Mouse (Mus musculus) inflammation-experienced regulatory T-cells, adult 6 months (primary cell): Measurements from ENCODE around the gene Immp2l. TPM values are rescaled to one million over a fixed set of nuclear protein-coding genes. Genes with fewer than 3 reads are reported as not detected.
"Not testable (repeated sequence)": the region's sequence is repeated elsewhere in the genome, so short reads cannot be mapped to it uniquely, and the experiment has no call there.

Source experiments
- ATAC-seq: one replicate; pipeline ENCODE4 v1.8.0; 2017
- polyA plus RNA-seq, 3 experiments: library from polyadenylated mRNA; unstranded; fragments of 100-300 nt; shearing (Covaris generic); gene quantifications; one replicate each; pipeline ENCODE4 v1.2.1; 2017

Gene Immp2l
- polyA plus RNA-seq, 3 experiments from 2014 or later: 4.5 to 51.5 (median 30.9) TPM

DNA sequence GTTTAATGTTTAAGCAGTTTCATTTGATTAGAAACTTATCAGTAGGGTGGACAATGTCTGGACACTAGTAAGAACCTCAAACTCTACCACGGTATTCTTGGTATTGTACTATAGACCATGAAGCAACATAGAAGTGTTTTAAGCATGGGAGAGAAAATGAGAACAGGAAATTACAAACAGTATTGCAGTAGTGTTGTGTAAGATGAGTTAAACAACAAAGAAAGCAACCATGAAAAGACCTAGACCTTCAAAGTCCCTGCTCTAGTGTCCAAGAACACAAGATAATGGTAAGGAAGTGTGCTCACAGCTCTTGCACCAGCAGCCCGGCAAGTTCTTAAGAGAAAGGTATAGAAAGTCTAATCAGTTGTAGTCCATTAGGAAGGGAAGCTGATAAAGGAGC lies 700.7 kb downstream of the Immp2l start:
- ATAC-seq: no peak

DNA sequence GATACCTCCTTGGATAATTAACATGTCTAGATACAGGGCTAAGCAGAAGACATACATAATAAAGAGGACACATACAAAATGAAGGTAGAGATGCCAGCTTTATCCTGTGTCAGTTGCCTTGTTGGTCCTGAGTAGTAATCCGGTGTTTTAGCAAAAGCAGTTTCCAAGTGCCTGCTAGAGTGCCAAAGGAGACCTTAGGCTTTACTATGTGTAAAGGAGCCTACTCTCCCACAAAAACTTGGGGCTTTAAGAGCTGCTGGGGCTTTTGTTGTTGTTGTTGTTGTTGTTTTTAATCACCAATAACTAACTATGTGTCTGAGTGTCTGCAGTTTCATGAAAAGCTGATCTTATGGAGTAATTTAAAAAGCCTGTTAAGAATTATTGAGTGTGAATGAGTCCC lies 702.8 kb downstream of the Immp2l start:
- ATAC-seq: no peak

DNA sequence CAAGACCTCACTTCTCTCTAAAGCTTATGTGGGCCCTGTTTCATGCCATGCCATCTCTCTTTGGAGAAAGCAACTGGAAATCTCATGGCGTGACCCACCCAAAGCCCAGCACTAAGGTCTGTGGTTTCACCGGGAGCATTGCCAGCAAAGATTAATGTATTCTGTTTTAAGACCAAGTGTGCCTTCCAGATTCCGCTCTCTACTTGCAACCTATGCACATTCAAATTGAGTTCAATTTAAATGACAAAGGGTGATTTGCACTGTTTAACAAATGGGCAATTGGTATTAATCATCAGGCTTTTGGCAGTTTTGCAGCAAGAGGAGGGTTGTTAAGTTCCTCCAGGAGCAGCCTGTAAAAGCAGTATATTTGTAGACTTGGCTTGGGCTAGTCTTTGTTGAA lies 703.3 kb downstream of the Immp2l start:
- ATAC-seq: no peak

DNA sequence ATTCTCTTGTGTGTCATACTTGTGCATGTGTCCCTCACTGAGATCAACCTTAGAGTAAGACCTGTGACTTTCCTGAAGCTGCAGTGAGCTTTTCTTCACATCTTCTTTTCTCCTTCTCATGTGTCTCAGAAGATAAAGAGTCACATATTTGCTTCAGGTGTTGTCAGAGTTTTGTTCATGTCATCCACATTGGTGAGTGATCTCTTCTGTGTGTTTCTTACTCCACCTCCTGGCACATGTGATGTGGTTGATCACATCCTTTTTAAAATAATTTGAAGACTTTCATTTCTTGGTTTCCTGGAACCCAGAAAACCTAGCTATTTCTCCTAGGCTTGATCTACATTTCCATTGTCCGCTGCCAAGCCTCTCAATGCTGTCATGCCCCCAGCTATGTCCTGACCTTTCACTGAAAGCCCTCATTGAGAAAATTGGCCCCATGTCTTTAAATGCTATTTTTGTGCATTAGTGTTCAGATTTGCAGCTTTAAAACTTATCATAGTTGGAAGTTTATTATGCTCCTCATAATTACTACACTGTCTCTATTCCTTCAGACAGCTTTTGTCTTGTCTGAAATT lies 704.0 kb downstream of the Immp2l start:
- peak; percentile 68 for ATAC-seq

DNA sequence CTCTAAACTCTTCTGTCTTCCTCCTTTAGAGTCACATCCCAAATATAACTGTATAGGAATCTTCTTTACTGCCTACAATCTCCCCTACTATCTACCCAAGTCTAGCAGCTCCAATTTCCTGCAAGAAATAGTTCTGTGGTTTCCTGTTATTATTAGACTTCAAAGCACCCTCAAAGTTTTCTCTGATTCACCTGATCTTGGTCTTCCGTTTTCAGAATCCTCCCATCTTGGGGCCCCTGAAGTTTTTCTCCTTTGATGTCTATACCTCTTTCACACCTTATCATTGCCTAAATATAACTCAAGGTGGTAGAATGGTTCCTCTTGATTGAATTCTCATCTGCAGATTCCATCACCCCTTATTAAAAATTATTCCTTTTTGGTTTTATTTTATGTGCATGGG lies 704.6 kb downstream of the Immp2l start:
- ATAC-seq: peak; percentile 91

DNA sequence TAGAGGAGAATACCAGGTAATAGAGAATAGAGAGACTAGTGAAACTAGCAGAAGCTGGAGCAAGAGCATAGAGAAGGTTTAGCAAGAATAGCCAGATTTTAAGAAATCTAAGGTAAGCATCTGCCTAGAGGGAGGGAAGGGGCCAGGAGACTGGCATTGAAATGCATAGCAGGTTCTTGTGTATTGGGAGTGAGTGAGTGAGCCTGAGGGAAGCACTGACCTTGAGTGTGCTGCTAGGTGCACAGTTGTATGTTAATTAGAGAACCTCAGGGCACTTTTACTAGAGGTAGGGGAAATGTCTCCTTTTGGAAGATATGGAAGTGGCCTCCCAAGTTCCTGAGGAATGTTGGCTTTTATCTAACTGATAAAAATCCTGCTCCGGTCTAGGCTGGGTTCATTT lies 705.9 kb downstream of the Immp2l start:
- no peak for ATAC-seq

DNA sequence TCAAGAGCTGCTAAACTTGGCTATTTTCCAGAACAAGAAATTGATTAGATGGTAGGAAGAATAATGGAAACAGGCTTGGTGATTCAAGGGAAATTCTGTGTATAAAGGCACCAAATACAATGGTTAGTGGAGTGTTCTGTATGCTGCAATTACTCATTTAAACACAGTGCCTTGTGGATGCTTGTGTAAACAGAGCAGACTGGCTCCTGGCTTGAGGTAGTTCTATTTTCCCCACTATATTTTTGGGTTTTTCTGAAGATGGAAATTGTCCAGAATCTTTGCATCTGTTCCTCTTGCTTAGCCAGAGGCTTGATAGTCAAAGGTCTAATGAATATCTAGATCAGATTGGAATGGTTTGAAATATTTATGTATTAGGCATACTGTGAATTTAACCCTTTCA lies 709.3 kb downstream of the Immp2l start:
- ATAC-seq: no peak

DNA sequence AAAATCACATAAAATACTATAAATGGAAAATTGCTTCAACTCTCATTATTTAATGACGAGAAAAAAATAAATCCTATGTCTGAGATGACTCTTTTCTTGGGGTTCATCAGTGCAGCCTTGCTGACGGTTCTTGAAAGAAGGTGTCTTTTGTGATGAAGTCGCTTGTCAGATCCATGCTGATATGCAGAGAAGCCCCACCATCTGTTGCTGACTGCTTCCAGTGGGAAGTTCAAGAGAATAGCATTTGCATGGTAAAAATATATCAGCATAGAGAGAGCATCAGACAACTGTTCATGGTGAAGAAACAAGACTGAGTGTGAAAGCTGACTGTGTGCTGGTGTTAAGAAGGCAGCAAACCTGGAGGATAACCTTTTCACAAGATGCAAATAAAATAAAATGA lies 719.0 kb downstream of the Immp2l start:
- ATAC-seq: no peak

DNA sequence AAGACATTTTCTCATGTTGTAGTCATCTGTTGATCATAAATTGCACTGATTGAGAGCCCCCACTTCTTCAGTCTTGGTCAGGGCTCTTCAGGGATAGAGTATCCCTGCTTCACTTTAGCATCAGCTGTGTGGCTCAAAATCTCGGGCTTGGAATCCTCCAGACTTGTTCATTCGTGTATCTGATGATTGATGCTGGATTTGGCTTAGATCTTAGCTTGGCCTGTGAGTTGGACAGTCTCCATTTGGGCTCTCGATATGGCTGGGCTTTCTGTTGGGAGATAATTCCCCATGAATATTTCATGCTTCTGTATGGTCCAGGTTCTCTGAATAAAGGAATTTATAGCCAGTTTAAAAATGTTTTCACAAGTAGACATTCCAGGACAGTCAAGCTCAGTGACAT lies 739.5 kb downstream of the Immp2l start:
- ATAC-seq: no peak

DNA sequence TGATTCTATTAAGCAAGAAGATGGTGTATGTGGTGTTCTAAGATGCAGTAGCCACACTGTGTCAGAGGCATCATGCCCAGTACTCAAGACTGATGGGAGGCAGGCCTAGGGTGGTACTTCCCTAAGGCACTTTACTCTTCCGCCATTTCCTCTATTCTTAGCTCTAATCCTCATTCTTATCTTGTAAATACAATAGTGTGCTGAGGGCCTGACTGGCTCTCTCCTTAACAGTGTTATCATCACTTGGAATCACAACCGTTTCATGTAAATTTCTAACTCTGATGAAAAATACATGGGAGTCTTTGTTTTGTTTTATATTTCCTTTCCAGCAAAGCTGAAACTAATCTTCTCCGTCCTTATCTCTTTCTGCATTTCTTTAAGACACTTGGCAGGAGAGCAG lies 750.1 kb downstream of the Immp2l start:
- ATAC-seq: no peak

DNA sequence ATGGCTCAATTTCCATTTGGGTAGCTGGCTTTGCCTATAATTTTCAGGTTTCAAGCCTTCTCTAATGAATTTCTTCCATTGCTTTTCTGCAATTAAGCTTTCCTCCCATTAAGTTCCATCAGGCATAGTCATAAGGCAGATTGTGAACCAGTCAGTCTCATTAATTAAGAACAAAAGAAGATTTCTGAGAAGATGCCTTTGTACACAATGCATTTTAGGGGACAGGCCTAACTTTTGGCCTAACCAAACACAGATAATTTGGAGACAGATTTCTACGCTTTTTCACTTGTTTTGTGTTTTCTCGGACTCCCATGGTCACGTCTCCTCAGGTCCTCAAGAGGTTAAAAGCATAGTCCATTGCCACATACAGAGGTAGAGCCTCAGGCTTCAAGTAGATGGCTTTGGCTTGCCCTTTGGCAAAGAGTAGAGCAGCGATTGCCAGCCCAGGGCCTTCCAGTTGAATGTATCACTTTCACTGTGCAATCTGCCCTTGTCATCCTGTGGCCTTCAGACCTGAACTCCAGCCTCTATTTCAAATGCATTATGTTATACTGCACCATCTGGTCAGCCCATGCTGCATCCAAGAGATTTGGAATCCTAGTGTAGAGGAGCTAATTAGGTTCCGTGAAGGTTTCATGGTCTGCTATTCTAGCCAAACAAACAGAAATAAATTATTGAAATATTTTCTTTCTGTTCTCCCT lies 750.9 kb downstream of the Immp2l start:
- no peak for ATAC-seq

DNA sequence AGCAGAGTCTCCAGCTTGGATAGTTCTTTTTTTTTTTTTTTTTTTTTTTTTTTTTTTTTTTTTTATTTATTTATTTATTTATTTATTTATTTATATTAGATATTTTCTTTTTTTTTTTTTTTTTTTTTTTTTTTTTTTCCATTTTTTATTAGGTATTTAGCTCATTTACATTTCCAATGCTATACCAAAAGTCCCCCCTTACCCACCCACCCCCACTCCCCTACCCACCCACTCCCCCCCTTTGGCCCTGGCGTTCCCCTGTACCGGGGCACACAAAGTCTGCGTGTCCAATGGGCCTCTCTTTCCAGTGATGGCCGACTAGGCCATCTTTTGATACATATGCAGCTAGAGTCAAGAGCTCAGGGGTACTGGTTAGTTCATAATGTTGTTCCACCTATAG lies 753.9 kb downstream of the Immp2l start:
- not testable (repeated sequence) for ATAC-seq

DNA sequence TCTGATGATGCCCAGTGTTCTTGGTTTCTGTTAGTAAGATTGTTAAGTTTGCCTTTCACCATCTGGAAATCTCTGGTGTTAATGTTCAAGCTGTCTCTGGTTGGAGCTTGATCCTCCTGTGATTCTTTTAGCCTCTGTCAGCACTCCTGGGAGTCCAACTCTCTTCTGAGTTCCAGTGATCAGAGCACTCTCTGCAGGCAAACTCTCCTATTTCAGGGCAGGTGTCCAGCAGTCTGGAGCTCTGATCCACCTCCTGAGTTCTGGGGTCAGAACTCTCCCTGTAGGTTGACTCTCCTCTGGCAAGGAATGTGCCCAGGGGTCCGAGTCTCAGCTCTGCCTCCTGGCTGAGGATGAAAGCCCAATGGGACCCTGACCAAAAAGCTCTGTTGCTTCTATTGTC lies 769.8 kb downstream of the Immp2l start:
- ATAC-seq: not testable (repeated sequence)

DNA sequence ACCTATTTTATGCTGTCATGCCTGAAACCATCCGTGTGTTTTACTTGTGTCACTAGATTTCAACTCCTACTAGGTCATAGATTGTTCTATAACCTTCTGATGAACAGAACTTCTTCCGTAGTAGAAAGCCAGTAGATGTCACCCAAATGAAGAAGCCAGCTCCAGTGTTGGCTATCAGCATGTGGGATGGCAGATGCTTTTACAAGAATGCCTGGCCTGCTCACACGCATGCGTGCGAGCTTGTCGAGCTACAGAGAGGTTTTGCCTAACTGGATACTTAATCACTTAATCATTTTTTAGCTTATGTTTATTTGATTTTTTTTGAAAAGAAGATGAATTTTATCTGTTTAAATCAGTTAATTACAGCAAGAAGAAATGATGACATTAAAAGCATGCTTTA lies 805.6 kb downstream of the Immp2l start:
- no peak for ATAC-seq

DNA sequence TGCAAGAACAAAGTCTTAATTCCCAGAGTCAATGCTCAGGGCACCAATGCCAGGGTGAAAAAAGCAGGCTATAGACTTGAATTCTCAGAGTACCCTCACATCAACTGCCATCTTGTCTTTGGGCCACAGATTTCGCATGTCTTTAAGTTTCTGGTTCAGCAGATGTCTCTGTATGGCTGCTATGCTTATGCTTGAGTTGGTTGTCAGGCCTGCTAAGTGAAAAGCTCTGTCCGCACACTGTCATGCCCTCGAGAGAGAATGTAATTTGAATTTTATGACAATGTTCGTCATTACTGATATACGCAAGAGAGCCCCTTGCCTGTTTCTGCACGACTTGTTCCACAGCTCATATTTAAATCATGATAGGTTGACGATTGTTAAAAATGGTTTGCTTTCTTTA lies 807.8 kb downstream of the Immp2l start:
- no peak for ATAC-seq

DNA sequence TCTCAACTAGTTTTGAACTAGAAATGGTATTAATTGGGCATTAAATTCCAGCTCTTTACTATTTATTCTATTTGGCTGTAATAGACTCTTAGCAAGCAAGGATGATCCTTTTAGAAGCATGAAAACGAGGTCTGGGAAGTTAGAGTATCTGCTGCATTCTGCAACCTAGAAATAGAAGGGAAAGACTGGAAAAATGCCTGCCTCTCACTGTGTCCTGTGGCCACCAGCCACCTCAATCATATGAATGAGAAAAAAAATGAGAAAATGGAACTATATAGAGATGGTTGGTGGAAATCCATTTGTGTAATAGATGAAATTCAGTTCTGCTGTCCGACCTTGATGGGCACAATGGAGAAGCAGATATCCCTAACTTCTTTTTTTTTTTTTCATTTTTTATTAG lies 810.8 kb downstream of the Immp2l start:
- no peak for ATAC-seq

DNA sequence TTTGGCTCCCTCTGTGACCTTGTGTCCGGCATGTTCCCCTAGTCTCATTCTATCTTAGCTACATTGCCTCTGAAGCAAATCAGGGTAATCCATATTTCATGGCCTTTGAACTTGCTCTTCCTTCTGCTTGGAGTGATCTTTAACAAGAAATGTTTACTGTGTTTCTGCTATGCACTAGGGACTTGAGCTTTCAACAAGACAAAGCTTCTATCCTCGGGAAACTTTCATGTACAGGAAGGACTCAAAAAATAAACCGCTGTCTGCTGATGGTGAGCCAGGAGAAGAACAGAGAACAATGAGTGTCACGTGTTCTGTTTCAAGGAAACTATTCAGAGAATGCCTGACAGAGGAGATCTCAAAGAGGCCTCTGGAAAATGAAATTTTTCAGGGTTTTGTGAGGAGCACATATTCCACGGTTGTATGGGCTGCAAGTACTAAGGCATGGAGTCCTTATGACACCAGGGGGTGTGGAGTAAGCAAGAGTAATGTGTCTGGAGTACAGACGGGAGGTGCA lies 814.5 kb downstream of the Immp2l start:
- ATAC-seq: no peak

DNA sequence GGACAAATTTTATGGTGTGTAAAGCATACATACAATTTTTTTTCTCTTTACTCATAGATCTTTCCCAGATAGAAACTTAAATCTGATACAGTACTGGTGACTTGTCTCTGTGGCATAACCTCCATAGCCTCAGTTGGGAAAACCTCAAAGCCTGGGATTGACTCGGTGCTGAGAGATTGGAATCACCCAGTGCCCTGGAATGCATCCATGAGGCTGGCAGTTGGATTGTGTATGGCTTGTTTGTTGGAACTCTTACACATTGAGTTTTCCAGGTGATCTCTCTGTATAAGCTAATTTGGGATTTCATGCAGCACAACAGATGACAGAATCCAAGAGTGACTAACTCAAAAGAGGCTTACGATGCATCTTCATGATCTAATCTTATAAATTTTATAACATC lies 815.4 kb downstream of the Immp2l start:
- no peak for ATAC-seq

DNA sequence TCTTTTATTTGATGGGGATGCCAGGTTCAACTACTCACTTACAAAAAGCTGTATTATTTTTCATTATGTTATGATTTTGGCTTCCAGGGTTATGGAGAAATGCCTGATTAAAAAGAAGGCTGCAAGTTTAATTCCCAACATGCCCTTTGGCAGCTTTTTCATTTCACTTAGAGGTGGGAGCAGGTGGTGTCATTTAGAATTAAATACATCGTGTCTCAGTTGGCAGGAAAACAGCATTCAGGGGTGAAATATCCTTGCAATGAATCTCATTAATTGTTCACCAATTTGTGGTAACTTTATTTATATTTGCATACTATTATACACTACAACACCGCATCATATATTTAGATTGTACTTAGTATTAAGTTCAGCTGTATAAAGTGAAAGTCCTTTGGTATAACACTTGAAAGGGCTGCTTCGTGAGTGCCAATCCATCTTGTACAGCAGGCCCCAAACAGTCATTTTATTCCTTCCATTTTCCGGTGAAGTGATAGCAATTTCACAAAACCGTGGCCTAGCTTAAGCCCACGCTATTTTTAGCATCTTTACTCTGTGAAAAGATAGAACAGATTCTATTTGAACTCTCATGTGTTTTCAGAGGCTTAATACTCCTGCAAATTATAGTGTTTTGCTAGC lies 818.9 kb downstream of the Immp2l start:
- no peak for ATAC-seq

DNA sequence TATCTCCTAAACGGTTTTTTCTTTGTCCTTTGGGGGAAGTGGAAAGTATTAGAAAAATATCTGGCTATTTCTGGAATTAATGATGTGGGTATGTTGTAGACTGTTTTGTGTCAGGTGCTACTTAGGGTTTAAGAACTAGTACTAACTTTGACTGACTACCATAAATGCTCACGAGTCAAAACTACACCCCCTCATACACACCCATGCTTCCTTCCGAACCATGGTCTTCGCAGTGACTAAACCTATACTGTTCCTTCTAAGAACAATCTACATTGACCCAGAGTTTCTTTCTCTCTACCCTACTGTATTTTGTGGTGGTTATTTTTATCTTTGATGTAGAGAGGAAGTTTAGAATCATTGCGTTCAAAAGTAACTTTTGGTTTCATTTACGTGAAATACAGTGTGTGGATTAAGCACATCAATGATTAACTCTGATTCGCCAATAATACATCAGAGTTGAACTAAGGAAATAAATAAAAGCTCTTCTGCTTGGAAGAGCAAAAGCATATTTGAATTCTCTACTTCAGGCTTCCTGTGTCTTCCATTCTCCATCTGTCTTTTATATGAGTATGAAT lies 828.1 kb downstream of the Immp2l start:
- peak; percentile 93 for ATAC-seq

DNA sequence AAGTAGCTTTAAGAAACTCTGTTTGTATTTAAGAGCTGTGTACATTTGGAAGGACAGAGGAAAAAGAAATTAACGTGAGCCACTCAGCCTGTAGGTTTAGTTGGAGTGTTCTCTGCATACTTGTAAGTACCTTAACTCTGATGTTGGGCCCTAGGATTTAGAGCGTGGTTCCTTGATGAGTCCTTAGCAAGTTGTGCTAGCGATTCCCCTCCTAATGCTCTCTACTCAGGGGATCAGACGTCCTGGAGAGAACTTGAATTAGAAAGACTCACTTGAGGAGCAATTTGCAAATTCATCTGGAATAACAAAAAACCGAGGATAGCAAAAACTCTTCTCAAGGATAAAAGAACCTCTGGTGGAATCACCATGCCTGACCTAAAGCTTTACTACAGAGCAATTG lies 835.8 kb downstream of the Immp2l start:
- ATAC-seq: not testable (repeated sequence)

DNA sequence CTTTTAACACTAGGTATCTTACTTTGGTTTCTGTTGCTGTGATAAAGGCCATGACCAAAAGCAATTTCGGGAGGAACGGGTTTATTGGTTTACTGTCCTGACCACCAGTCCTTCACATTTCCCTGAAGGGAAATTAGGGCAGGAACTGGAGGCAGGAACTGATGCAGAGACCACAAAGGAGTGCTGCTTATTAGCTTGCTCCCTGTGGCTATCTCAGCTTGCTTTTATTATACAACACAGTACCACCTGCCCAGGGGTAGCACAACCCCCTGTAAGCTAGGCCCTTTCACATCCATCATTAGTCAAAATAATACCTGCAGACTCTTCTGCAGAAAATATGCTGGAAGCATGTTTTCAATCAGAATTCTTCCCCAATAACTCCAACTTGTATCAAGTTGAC lies 844.4 kb downstream of the Immp2l start:
- no peak for ATAC-seq

DNA sequence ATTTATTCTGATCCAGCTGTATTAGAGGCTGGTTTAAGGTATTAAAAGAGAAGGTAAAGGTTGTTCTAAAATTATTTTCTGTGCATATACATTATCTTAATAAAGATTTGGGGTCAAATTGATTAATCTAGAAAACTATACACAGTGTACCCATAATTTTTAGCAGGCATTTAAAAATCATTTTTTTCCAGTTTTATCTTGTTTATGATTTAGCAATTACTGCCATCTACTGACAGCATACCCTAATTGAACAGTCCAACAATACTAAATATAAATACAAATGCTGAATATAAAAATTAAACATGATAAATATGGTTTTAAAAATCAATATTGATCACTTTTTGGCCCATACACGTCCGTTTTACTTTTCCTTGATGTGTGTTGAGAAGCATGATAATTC lies 850.1 kb downstream of the Immp2l start:
- peak; percentile 36 for ATAC-seq
